Mouse (Mus musculus) common myeloid progenitor, adult 5-6 weeks (primary cell): Measurements from ENCODE around the gene Epha2. TPM values are rescaled to one million over a fixed set of nuclear protein-coding genes. Genes with fewer than 3 reads are reported as not detected.
A peak's percentile ranks its signal among the peaks of the same experiment; 100 is the strongest.

Experiments used
- ATAC-seq: replicated peaks from 2 replicates; pipeline ENCODE4 v1.8.0; 2016; ENCODE audit warnings: low read depth, mild to moderate bottlenecking, moderate TSS enrichment, inconsistent platforms; ENCODE audit not compliant: poor library complexity, severe bottlenecking
- total RNA-seq: library from RNA; stranded (forward); fragments of 200-1000, 187-1606 nt; gene quantifications from 2 replicates; pipeline ENCODE4 v1.2.3, GENCODE M21; 2017

Epha2 gene
- total RNA-seq, result 0.29 and 1.2 TPM in 2 replicates

- ATAC-seq, result peak; percentile 26; the same call in 1 of the 2 replicates
These were observed at the start of gene Epha2 for GRCm38 (mm10) chr4:141301116-141301553. Epha2 (plus strand) TSS chr4:141301240.

GRCm38 (mm10) chr4:141252641-141253040 is 48.4 kb upstream of the Epha2 start:
- ATAC-seq, result no peak

GRCm38 (mm10) chr4:141254234-141254633 is 46.8 kb upstream of the Epha2 start:
- ATAC-seq, result no peak

GRCm38 (mm10) chr4:141257440-141257839 is 43.6 kb upstream of the Epha2 start:
- ATAC-seq, result no peak

- no peak for ATAC-seq
These were observed 41.6 kb upstream of the Epha2 start for GRCm38 (mm10) chr4:141259413-141259812.

GRCm38 (mm10) chr4:141260007-141260723 is 40.9 kb upstream of the Epha2 start:
- ATAC-seq, result no peak

- ATAC-seq, result no peak
These were observed 38.0 kb upstream of the Epha2 start for GRCm38 (mm10) chr4:141262906-141263637.

GRCm38 (mm10) chr4:141265979-141266637 is 34.9 kb upstream of the Epha2 start:
- ATAC-seq, result no peak

GRCm38 (mm10) chr4:141267250-141267649 is 33.8 kb upstream of the Epha2 start:
- no peak for ATAC-seq

GRCm38 (mm10) chr4:141267837-141268236 is 33.2 kb upstream of the Epha2 start:
- peak; percentile 45; the same call in 1 of the 2 replicates for ATAC-seq

- no peak for ATAC-seq
These were observed 32.7 kb upstream of the Epha2 start for GRCm38 (mm10) chr4:141268350-141268749.

GRCm38 (mm10) chr4:141269080-141269479 is 32.0 kb upstream of the Epha2 start:
- ATAC-seq, result peak; percentile 45

GRCm38 (mm10) chr4:141270201-141270940 is 30.7 kb upstream of the Epha2 start:
- ATAC-seq, result no peak

GRCm38 (mm10) chr4:141271228-141271627 is 29.8 kb upstream of the Epha2 start:
- ATAC-seq, result no peak

- ATAC-seq, result peak; percentile 17; the same call in 1 of the 2 replicates
These were observed 29.3 kb upstream of the Epha2 start for GRCm38 (mm10) chr4:141271721-141272120.

GRCm38 (mm10) chr4:141272878-141273277 is 28.2 kb upstream of the Epha2 start:
- ATAC-seq, result peak; percentile 85

- ATAC-seq, result peak; percentile 73
These were observed 27.7 kb upstream of the Epha2 start for GRCm38 (mm10) chr4:141273296-141273695.

GRCm38 (mm10) chr4:141274485-141275341 is 26.3 kb upstream of the Epha2 start:
- no peak for ATAC-seq

- ATAC-seq, result no peak
These were observed 23.9 kb upstream of the Epha2 start for GRCm38 (mm10) chr4:141277157-141277556.
